Mouse (Mus musculus) left cerebral cortex, postnatal 10 days (tissue): ENCODE measurements at regions not wholly inside any gene's neighbourhood (a gene's known extent, or its start where the extent isn't known, plus 50 kb on each side); places are given as distances from the start of the nearest gene placed in this dataset.

Experiments used
- DNase-seq, 2 experiments: peaks; one replicate each; pipeline ENCODE4 v3.0.0; 2021 to 2022; ENCODE audit warnings: low spot score in 2 of 2, mixed read lengths in 1 of 2; ENCODE audit errors: extremely low spot score in 1 of 2
- intact Hi-C: fragments of 180-260 bp; cut with DNase I; formaldehyde crosslinking; loops from one replicate; pipeline ENCODE4 v1.15.1; 2025

GRCm38 (mm10) chr12:57809961-57810360 lies 246.0 kb downstream of the Ttc6 start:
- intact Hi-C loops = no loop called here
- no peak for DNase-seq

GRCm38 (mm10) chr12:57823809-57824208 lies 259.9 kb downstream of the Ttc6 start:
- intact Hi-C loops = loop anchor here (10.0 kb wide), 1 partner anchor 811 kb away; no protein-coding TSS in a partner anchor
- peak in 1 of 2 experiments; percentile 13 for DNase-seq

- intact Hi-C loops = loop anchor here (5.0 to 10.0 kb wide), 5 partner anchors 377 to 1122 kb away; no protein-coding TSS in a partner anchor
- DNase-seq = peak in 1 of 2 experiments; percentile 80
Measured at GRCm38 (mm10) chr12:57825754-57826153, 261.8 kb downstream of the Ttc6 start.

GRCm38 (mm10) chr12:57842813-57843212 lies 278.9 kb downstream of the Ttc6 start:
- intact Hi-C loops = loop anchor here (10.0 kb wide), 1 partner anchor 242 kb away; no protein-coding TSS in a partner anchor
- no peak for DNase-seq

GRCm38 (mm10) chr12:57871028-57871427 lies 307.1 kb downstream of the Ttc6 start:
- no peak for DNase-seq
- intact Hi-C loops = no loop called here

- intact Hi-C loops = no loop called here
- no peak for DNase-seq
Measured at GRCm38 (mm10) chr12:57890783-57891478, 320.6 kb upstream of the Sstr1 start.

GRCm38 (mm10) chr12:57891556-57891955 lies 320.0 kb upstream of the Sstr1 start:
- DNase-seq = no peak
- intact Hi-C loops = no loop called here

- intact Hi-C loops = no loop called here
- no peak for DNase-seq
Measured at GRCm38 (mm10) chr12:57897751-57898250, 313.8 kb upstream of the Sstr1 start.

GRCm38 (mm10) chr12:57904658-57905057 lies 306.9 kb upstream of the Sstr1 start:
- no peak for DNase-seq
- intact Hi-C loops = no loop called here

- intact Hi-C loops = no loop called here
Measured at GRCm38 (mm10) chr12:57918211-57918610, 293.4 kb upstream of the Sstr1 start.

GRCm38 (mm10) chr12:57922031-57922430 lies 289.5 kb upstream of the Sstr1 start:
- DNase-seq = no peak
- intact Hi-C loops = no loop called here

More at GRCm38 (mm10) chr12:57918211-57918610, 293.4 kb upstream of the Sstr1 start:
- DNase-seq = no peak

GRCm38 (mm10) chr12:57924422-57924821 lies 287.1 kb upstream of the Sstr1 start:
- intact Hi-C loops = no loop called here
- DNase-seq = no peak

- intact Hi-C loops = no loop called here
- DNase-seq = no peak
Measured at GRCm38 (mm10) chr12:57926886-57927285, 284.7 kb upstream of the Sstr1 start.

- intact Hi-C loops = no loop called here
- no peak for DNase-seq
Measured at GRCm38 (mm10) chr12:57928030-57928429, 283.5 kb upstream of the Sstr1 start.

GRCm38 (mm10) chr12:57931856-57932255 lies 279.7 kb upstream of the Sstr1 start:
- no peak for DNase-seq
- intact Hi-C loops = no loop called here

GRCm38 (mm10) chr12:57949886-57950285 lies 261.7 kb upstream of the Sstr1 start:
- no peak for DNase-seq
- intact Hi-C loops = no loop called here

- no peak for DNase-seq
- intact Hi-C loops = no loop called here
Measured at GRCm38 (mm10) chr12:57958527-57958926, 253.0 kb upstream of the Sstr1 start.

GRCm38 (mm10) chr12:57960171-57960570 lies 251.4 kb upstream of the Sstr1 start:
- intact Hi-C loops = no loop called here
- DNase-seq = no peak

- DNase-seq = no peak
- intact Hi-C loops = no loop called here
Measured at GRCm38 (mm10) chr12:57969168-57969567, 242.4 kb upstream of the Sstr1 start.

GRCm38 (mm10) chr12:57970163-57970562 lies 241.4 kb upstream of the Sstr1 start:
- DNase-seq = no peak
- intact Hi-C loops = no loop called here

- no peak for DNase-seq
- intact Hi-C loops = no loop called here
Measured at GRCm38 (mm10) chr12:57972484-57972883, 239.1 kb upstream of the Sstr1 start.
